Mouse (Mus musculus): ENCODE results near the gene Tmx4.

- TF ChIP-seq CTCF (IDR thresholded peaks at IDR 0.05; ENCODE audit: low read depth, low read length) (no peak), POLR2A (IDR thresholded peaks at IDR 0.05; ENCODE audit: insufficient read depth, low read length) (no peak)
These were observed 39.0 kb downstream of the Tmx4 start for GRCm38 (mm10) chr2:134604935-134605334.

All from ES-Bruce4 (cell line).